Mouse (Mus musculus) hindbrain, embryonic 16.5 days (tissue): Measurements from ENCODE around the gene Ccl9. TPM values are rescaled to one million over a fixed set of nuclear protein-coding genes. Genes with fewer than 3 reads are reported as not detected.

ENCODE experiments used
- ATAC-seq: fragments of 200-750 bp; cut with Nextera tagmentation; 2 replicates; pipeline ENCODE4 v1.8.0; 2017; ENCODE audit warnings: moderate TSS enrichment, moderate library complexity
- H3K27ac ChIP-seq: fragments of 300-500 bp; sonication (generic); 2 replicates; pipeline ENCODE4 v1.5.1; 2014; ENCODE audit warnings: low read depth, mild to moderate bottlenecking, control low read depth, low read length, moderate library complexity
- H3K27me3 ChIP-seq: fragments of 300-500 bp; sonication (generic); replicated peaks from 2 replicates; pipeline ENCODE4 v1.6.1; 2014; ENCODE audit warnings: low read length; ENCODE audit not compliant: control insufficient read depth, insufficient read depth
- H3K36me3 ChIP-seq: fragments of 300-500 bp; sonication (generic); 2 replicates; pipeline ENCODE4 v1.6.1; 2014; ENCODE audit warnings: mild to moderate bottlenecking, low read length, moderate library complexity, mixed read lengths; ENCODE audit not compliant: control insufficient read depth, insufficient read depth
- H3K4me1 ChIP-seq: fragments of 300-500 bp; sonication (generic); 2 replicates; pipeline ENCODE4 v1.6.1; 2014; ENCODE audit warnings: low read depth, low read length; ENCODE audit not compliant: control insufficient read depth, insufficient read depth
- H3K4me2 ChIP-seq: fragments of 300-500 bp; sonication (generic); 2 replicates; pipeline ENCODE4 v1.6.1; 2014; ENCODE audit warnings: mild to moderate bottlenecking, low read length, control low read depth, moderate library complexity
- H3K4me3 ChIP-seq: fragments of 300-500 bp; sonication (generic); 2 replicates; pipeline ENCODE4 v1.5.1; 2014; ENCODE audit warnings: mild to moderate bottlenecking, low read length, control low read depth, moderate library complexity
- H3K9ac ChIP-seq: fragments of 300-500 bp; sonication (generic); 2 replicates; pipeline ENCODE4 v1.6.1; 2014; ENCODE audit warnings: low read depth, mild to moderate bottlenecking, control low read depth, low read length, moderate library complexity
- H3K9me3 ChIP-seq: fragments of 300-500 bp; sonication (generic); 2 replicates; pipeline ENCODE4 v1.6.1; 2014; ENCODE audit warnings: mild to moderate bottlenecking, low read length, moderate library complexity; ENCODE audit not compliant: control insufficient read depth
- WGBS: fragments of 180-500 bp; shearing (Covaris S2); extraction: QIAGEN DNeasy Blood & Tissue Kit; methylation state at CpG from one replicate; pipeline ENCODE4 v1.1.7; 2014; 5-methylcytosine and 5-hydroxymethylcytosine counted together
- polyA plus RNA-seq: library from polyadenylated mRNA; unstranded; fragments of >200 nt; fragmentation: Nextera tagmentation; extraction: Ambion mirVana; gene quantifications from 2 replicates; pipeline ENCODE4 v1.2.1, GENCODE M21; 2015

Ccl9 gene
- polyA plus RNA-seq, 1 experiment from 2014 or later, result 2.4 TPM

- Histone ChIP-seq H3K27ac (no peak overlapping the region), H3K4me3 (no peak overlapping the region), H3K9ac (no peak overlapping the region), H3K4me1 (no peaks in the 10 kb centered on the region), H3K27me3 (no peaks in the 10 kb centered on the region), H3K9me3 (no peaks in the 10 kb centered on the region), H3K4me2 (peak overlapping the region; percentile 20), H3K36me3 (no peaks in the 10 kb centered on the region)
- 50% methylated on average over 13 of the region's 13 CpGs for WGBS
- ATAC-seq, result peak; percentile 48; the same call in 1 of the 2 replicates
Observed at GRCm38 (mm10) chr11:83534609-83535423, 43.6 kb downstream of the Ccl9 start.

GRCm38 (mm10) chr11:83534143-83534542 lies 44.3 kb downstream of the Ccl9 start:
- H3K27me3 ChIP-seq, result no peaks in the 10 kb centered on the region
- H3K36me3 ChIP-seq, result no peaks in the 10 kb centered on the region
- H3K9me3 ChIP-seq, result no peaks in the 10 kb centered on the region
- H3K4me2 ChIP-seq, result no peak overlapping the region; the same call in 1 of the 2 replicates
- no peak overlapping the region for H3K27ac ChIP-seq
- WGBS, result 78% methylated on average over 8 of the region's 8 CpGs
- no peak overlapping the region for H3K4me3 ChIP-seq
- no peak overlapping the region for H3K9ac ChIP-seq
- no peaks in the 10 kb centered on the region for H3K4me1 ChIP-seq
- no peak for ATAC-seq

DNA sequence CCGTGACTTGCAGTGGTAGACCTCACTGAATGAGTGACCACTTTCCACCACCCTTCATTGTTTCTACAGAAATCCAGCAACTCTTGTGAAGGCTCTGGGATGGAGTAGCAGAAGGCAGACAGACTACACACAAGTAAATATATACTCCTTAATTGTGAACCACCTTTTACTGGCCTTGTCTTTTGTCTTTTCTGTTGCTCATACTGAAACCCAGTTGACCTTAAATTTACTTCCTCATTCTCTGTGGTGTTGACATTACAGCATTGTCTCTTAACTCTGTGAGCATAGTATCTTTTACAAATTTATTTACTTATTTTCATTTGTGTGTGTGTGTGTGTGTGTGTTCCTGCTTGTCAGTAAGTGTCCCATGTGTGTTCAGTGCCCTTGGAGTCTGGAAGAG lies 45.2 kb downstream of the Ccl9 start:
- WGBS, result 88% methylated on average over 1 of the region's 1 CpGs
- no peaks in the 10 kb centered on the region for H3K9me3 ChIP-seq
- no peak overlapping the region for H3K4me3 ChIP-seq
- no peaks in the 10 kb centered on the region for H3K27me3 ChIP-seq
- H3K9ac ChIP-seq, result no peak overlapping the region
- no peak for ATAC-seq
- H3K4me2 ChIP-seq, result no peak overlapping the region
- H3K27ac ChIP-seq, result no peak overlapping the region
- H3K4me1 ChIP-seq, result no peaks in the 10 kb centered on the region
- H3K36me3 ChIP-seq, result no peaks in the 10 kb centered on the region

DNA sequence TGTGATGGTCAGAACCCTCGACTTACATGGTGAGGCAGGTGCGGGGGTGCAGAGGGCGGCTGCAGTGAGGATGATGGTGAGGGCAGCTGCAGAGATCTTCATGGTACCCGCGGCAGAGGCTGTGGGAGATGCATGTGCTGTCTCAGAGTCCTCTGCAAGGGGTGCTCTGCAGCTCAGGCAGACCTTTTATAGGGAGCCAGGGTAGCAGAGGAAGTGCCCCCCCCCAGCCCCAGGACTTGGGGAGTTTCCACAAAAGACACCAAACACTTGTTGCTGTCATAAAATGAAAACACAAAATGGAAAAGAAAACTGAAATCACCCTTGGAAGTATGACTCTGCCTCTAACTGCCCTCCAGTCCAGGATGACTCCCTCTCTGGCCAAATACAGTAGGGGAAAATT lies 48.1 kb downstream of the Ccl9 start, which contains the start of gene Ccl5:
TSS of gene Ccl5 (minus strand) at position 159 of the 400 bp plus-strand sequence.
- H3K36me3 ChIP-seq, result no peaks in the 10 kb centered on the region
- ATAC-seq, result no peak
- no peaks in the 10 kb centered on the region for H3K9me3 ChIP-seq
- H3K4me3 ChIP-seq, result no peak within 1 kb of the TSS
- no peak within 1 kb of the TSS for H3K4me2 ChIP-seq
- H3K9ac ChIP-seq, result no peak within 1 kb of the TSS
- H3K27me3 ChIP-seq, result no peaks in the 10 kb centered on the region
- 94% methylated on average over 5 of the region's 5 CpGs for WGBS
- no peak within 1 kb of the TSS for H3K27ac ChIP-seq
- H3K4me1 ChIP-seq, result no peaks in the 10 kb centered on the region

DNA sequence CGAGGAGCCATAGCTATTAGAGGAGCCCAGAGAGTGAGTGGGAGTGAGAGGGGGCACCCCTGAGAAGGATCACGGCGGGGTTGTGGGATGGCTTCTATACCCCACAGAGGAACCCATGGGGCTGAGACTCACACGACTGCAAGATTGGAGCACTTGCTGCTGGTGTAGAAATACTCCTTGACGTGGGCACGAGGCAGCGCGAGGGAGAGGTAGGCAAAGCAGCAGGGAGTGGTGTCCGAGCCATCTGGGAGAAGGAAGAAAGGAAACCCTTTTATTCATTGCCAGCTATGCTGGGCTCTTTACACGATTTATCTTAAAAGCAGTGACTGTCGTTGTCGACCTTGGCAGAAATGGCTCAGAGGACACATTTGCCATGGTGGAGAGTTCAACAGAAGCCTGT lies 49.4 kb downstream of the Ccl9 start:
- no peaks in the 10 kb centered on the region for H3K27me3 ChIP-seq
- 62% methylated on average over 12 of the region's 12 CpGs for whole genome bisulfite sequencing

More for the DNA sequence above, 49.4 kb downstream of the Ccl9 start:
- Histone ChIP-seq H3K36me3 (no peaks in the 10 kb centered on the region), H3K27ac (no peak overlapping the region), H3K4me3 (no peak overlapping the region), H3K9ac (no peak overlapping the region), H3K4me2 (no peak overlapping the region), H3K9me3 (no peaks in the 10 kb centered on the region), H3K4me1 (no peaks in the 10 kb centered on the region)
- no peak for ATAC-seq

Other genes with a start within 250 kb of the Ccl9 start
- 15.1 and 32.7 TPM in 2 replicates for gene Rasl10b, start 169.5 kb downstream of the Ccl9 start, polyA plus RNA-seq
- 0.92 and 1.2 TPM in 2 replicates for gene Gas2l2, start 149.2 kb downstream of the Ccl9 start, polyA plus RNA-seq
- 0.50 and 0.56 TPM in 2 replicates for gene 1700020L24Rik, start 141.0 kb downstream of the Ccl9 start, polyA plus RNA-seq
- 3.2 and 3.4 TPM in 2 replicates for gene Mmp28, start 115.6 kb downstream of the Ccl9 start, polyA plus RNA-seq
- gene Taf15, start 105.5 kb downstream of the Ccl9 start, polyA plus RNA-seq, result 7.3 and 9.4 TPM in 2 replicates
- not detected in 2 replicates for gene Heatr9, start 56.5 kb downstream of the Ccl9 start, polyA plus RNA-seq
- 0.33 TPM in 1 of 2 replicates, not detected in the other for gene Ccl5, start 48.1 kb downstream of the Ccl9 start, polyA plus RNA-seq
- gene Ccl6, start 14.5 kb upstream of the Ccl9 start, polyA plus RNA-seq, result 2.3 and 3.4 TPM in 2 replicates
- gene Rpl9-ps1, start 67.0 kb upstream of the Ccl9 start, polyA plus RNA-seq, result not detected in 2 replicates
- 1.3 and 2.0 TPM in 2 replicates for gene Ccl3, start 70.7 kb upstream of the Ccl9 start, polyA plus RNA-seq
- gene Ccl4, start 83.9 kb upstream of the Ccl9 start, polyA plus RNA-seq, result 1.1 and 1.4 TPM in 2 replicates
- gene Wfdc17, start 125.4 kb upstream of the Ccl9 start, polyA plus RNA-seq, result 0.33 and 0.87 TPM in 2 replicates
- not detected in 2 replicates for gene Wfdc18, start 130.4 kb upstream of the Ccl9 start, polyA plus RNA-seq
- 0.42 TPM in 1 of 2 replicates, not detected in the other for gene Wfdc21, start 168.3 kb upstream of the Ccl9 start, polyA plus RNA-seq
- gene Heatr6, start 175.1 kb upstream of the Ccl9 start, polyA plus RNA-seq, result 26.6 and 29.6 TPM in 2 replicates